Mouse (Mus musculus) stomach, postnatal 0 days (tissue): ENCODE measurements around the gene Specc1. TPM values are rescaled to one million over a fixed set of nuclear protein-coding genes. Genes with fewer than 3 reads are reported as not detected.

Source experiments
- ATAC-seq: fragments of 200-750 bp; cut with Nextera tagmentation; 2 replicates; pipeline ENCODE4 v1.8.0; 2017; ENCODE audit not compliant: low FRiP score, low TSS enrichment
- DNase-seq: peaks from one replicate; pipeline ENCODE4 v3.0.0-alpha.2; 2016; ENCODE audit warnings: low spot score
- H3K27ac ChIP-seq: fragments of 300-500 bp; sonication (generic); replicated peaks from 2 replicates; pipeline ENCODE4 v1.5.1; 2014; ENCODE audit warnings: mild to moderate bottlenecking, control low read depth
- H3K27me3 ChIP-seq: fragments of 300-500 bp; sonication (generic); 2 replicates; pipeline ENCODE4 v1.6.1; 2014; ENCODE audit warnings: low read length; ENCODE audit not compliant: control insufficient read depth, insufficient read depth
- H3K36me3 ChIP-seq: fragments of 300-500 bp; sonication (generic); 2 replicates; pipeline ENCODE4 v1.6.1; 2014; ENCODE audit warnings: low read length, mixed read lengths; ENCODE audit not compliant: control insufficient read depth, insufficient read depth
- H3K4me1 ChIP-seq: fragments of 300-500 bp; sonication (generic); replicated peaks from 2 replicates; pipeline ENCODE4 v1.6.1; 2014; ENCODE audit warnings: antibody characterized with exemption; ENCODE audit not compliant: control insufficient read depth, insufficient read depth
- H3K4me2 ChIP-seq: fragments of 300-500 bp; sonication (generic); replicated peaks from 2 replicates; pipeline ENCODE4 v1.6.1; 2014; ENCODE audit warnings: low read depth, mild to moderate bottlenecking, control low read depth, moderate library complexity
- H3K4me3 ChIP-seq: fragments of 300-500 bp; sonication (generic); 2 replicates; pipeline ENCODE4 v1.5.1; 2014; ENCODE audit warnings: low read depth, low read length, control low read depth
- H3K9ac ChIP-seq: fragments of 300-500 bp; sonication (generic); 2 replicates; pipeline ENCODE4 v1.6.1; 2014; ENCODE audit warnings: mild to moderate bottlenecking, low read length, control low read depth, mixed read lengths
- H3K9me3 ChIP-seq: fragments of 300-500 bp; sonication (generic); 2 replicates; pipeline ENCODE4 v1.6.1; 2016; ENCODE audit warnings: low read length; ENCODE audit not compliant: control insufficient read depth
- CTCF ChIP-seq: IDR thresholded peaks from 2 replicates; pipeline ENCODE4 v1.5.1; 2016; ENCODE audit warnings: antibody characterized with exemption, low read depth, mild to moderate bottlenecking, moderate library complexity
- EP300 ChIP-seq: optimal IDR thresholded peaks from 2 replicates; pipeline ENCODE3; 2016; ENCODE audit warnings: antibody characterized with exemption
- WGBS: fragments of 180-500 bp; shearing (Covaris S2); extraction: QIAGEN DNeasy Blood & Tissue Kit; methylation state at CpG from one replicate; pipeline ENCODE4 v1.1.7; 2014; 5-methylcytosine and 5-hydroxymethylcytosine counted together
- polyA plus RNA-seq: library from polyadenylated mRNA; unstranded; fragments of >200 nt; fragmentation: Nextera tagmentation; extraction: Ambion mirVana; gene quantifications from 2 replicates; pipeline ENCODE4 v1.2.1, GENCODE M21; 2015

The Specc1 gene
- polyA plus RNA-seq, 1 experiment from 2014 or later, result 3.2 TPM

GRCm38 (mm10) chr11:62145216-62146110 is 188.9 kb downstream of the Specc1 start:
- WGBS, result 67% methylated on average over 7 of the region's 7 CpGs
- DNase-seq (no peak), ATAC-seq (no peak)
- H3K9ac ChIP-seq, result no peak overlapping the region
- no peak overlapping the region for H3K4me3 ChIP-seq
- TF ChIP-seq CTCF, result no peak
- TF ChIP-seq EP300, result no peak
- no peaks in the 10 kb centered on the region for H3K4me1 ChIP-seq
- no peaks in the 10 kb centered on the region for H3K36me3 ChIP-seq
- H3K4me2 ChIP-seq, result no peak overlapping the region
- H3K27me3 ChIP-seq, result no peaks in the 10 kb centered on the region
- no peaks in the 10 kb centered on the region for H3K9me3 ChIP-seq
- H3K27ac ChIP-seq, result no peak overlapping the region

GRCm38 (mm10) chr11:62146661-62147060 is 190.1 kb downstream of the Specc1 start:
- Histone ChIP-seq H3K4me2 (no peak overlapping the region), H3K4me1 (no peaks in the 10 kb centered on the region), H3K36me3 (no peaks in the 10 kb centered on the region), H3K9me3 (no peaks in the 10 kb centered on the region), H3K27ac (no peak overlapping the region), H3K4me3 (no peak overlapping the region), H3K27me3 (no peaks in the 10 kb centered on the region), H3K9ac (no peak overlapping the region)
- DNase-seq (no peak), ATAC-seq (no peak)
- TF ChIP-seq CTCF (no peak), EP300 (no peak)
- 88% methylated on average over 1 of the region's 1 CpGs for WGBS

GRCm38 (mm10) chr11:62148026-62148425 is 191.5 kb downstream of the Specc1 start:
- Histone ChIP-seq H3K9me3 (no peaks in the 10 kb centered on the region), H3K27me3 (no peaks in the 10 kb centered on the region), H3K27ac (no peak overlapping the region), H3K4me2 (no peak overlapping the region), H3K4me3 (no peak overlapping the region), H3K36me3 (no peaks in the 10 kb centered on the region), H3K9ac (no peak overlapping the region), H3K4me1 (no peaks in the 10 kb centered on the region)
- DNase-seq, result no peak
- TF ChIP-seq CTCF (no peak), EP300 (no peak)
- no peak for ATAC-seq
- 74% methylated on average over 3 of the region's 3 CpGs for WGBS

- TF ChIP-seq CTCF (no peak), EP300 (no peak)
- H3K36me3 ChIP-seq, result no peaks in the 10 kb centered on the region
- no peak for DNase-seq
- no peak overlapping the region for H3K9ac ChIP-seq
- H3K4me1 ChIP-seq, result no peaks in the 10 kb centered on the region
- WGBS, result 87% methylated on average over 6 of the region's 6 CpGs
- H3K4me2 ChIP-seq, result no peak overlapping the region
- no peak overlapping the region for H3K4me3 ChIP-seq
- no peaks in the 10 kb centered on the region for H3K27me3 ChIP-seq
- no peaks in the 10 kb centered on the region for H3K9me3 ChIP-seq
- no peak for ATAC-seq
- H3K27ac ChIP-seq, result no peak overlapping the region
Observed at GRCm38 (mm10) chr11:62148449-62148848, 191.9 kb downstream of the Specc1 start.

- Histone ChIP-seq H3K27me3 (no peaks in the 10 kb centered on the region), H3K4me3 (no peak overlapping the region), H3K4me2 (no peak overlapping the region), H3K36me3 (no peaks in the 10 kb centered on the region), H3K9ac (no peak overlapping the region), H3K27ac (no peak overlapping the region), H3K9me3 (no peaks in the 10 kb centered on the region), H3K4me1 (no peaks in the 10 kb centered on the region)
- TF ChIP-seq CTCF, result no peak
- TF ChIP-seq EP300, result no peak
- ATAC-seq, result no peak
- DNase-seq, result no peak
- 87% methylated on average over 4 of the region's 4 CpGs for WGBS
Observed at GRCm38 (mm10) chr11:62153057-62153456, 196.5 kb downstream of the Specc1 start.

GRCm38 (mm10) chr11:62159803-62160202 is 203.2 kb downstream of the Specc1 start:
- no peak overlapping the region for H3K4me2 ChIP-seq
- H3K4me3 ChIP-seq, result no peak overlapping the region
- no peaks in the 10 kb centered on the region for H3K36me3 ChIP-seq
- DNase-seq (no peak), ATAC-seq (no peak)
- WGBS, result 87% methylated on average over 7 of the region's 7 CpGs
- no peaks in the 10 kb centered on the region for H3K4me1 ChIP-seq
- no peaks in the 10 kb centered on the region for H3K9me3 ChIP-seq
- no peaks in the 10 kb centered on the region for H3K27me3 ChIP-seq
- no peak overlapping the region for H3K9ac ChIP-seq
- no peak overlapping the region for H3K27ac ChIP-seq
- no peak for TF ChIP-seq CTCF
- TF ChIP-seq EP300, result no peak
